Mouse (Mus musculus) E14TG2a.4 (cell line): ENCODE measurements at regions not wholly inside any gene's neighbourhood (a gene's known extent, or its start where the extent isn't known, plus 50 kb on each side); places are given as distances from the start of the nearest gene placed in this dataset.

Experiments
- CTCF ChIP-seq: conservative IDR thresholded peaks from 2 replicates; pipeline ENCODE4 v1.5.1; 2014; ENCODE audit warnings: low read length
- NANOG ChIP-seq: IDR thresholded peaks from 2 replicates; pipeline ENCODE4 v1.6.1; 2014; ENCODE audit warnings: borderline replicate concordance, low read length, mixed read lengths
- POU5F1 ChIP-seq: IDR thresholded peaks from 2 replicates; pipeline ENCODE4 v1.6.1; 2014; ENCODE audit warnings: low read length, borderline replicate concordance

DNA sequence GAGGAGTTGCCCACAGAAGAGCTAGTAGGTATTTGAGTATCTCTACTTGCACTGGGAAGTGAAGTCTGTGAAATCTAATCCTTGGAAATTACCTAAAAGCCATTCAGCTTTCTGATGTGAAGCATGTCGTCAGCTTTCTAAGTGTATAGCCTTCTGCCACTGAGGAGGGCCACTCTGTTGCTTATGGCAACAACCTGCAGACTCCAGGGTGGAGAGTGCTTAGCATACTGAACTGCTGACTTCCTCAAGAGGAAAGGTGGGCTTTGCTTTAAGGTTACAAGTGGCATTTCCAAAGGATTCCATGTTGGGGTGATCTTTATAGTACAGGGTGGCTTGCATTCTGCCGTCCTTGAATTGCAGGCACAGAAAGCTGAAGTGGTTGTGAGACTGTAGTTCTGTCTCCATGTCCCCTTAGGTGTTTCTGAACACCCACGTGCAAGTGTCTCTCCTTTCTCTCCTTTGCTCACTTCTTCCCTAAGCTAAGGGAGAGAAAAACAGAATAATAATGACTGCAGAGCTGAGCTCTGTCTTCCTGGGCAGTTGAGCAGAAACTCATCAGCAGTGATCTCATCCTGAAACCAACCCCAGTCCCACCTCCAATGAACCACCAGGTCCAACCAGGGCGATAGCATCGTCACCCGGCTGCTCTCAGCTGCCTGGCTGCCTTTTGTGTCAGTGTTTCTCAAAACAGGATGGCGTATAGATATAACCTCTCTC is 292.3 kb upstream of the Nrp1 start:
- TF ChIP-seq NANOG (no peak), CTCF (no peak), POU5F1 (no peak)
